Mouse (Mus musculus): ENCODE data around the gene Ehbp1.

DNA sequence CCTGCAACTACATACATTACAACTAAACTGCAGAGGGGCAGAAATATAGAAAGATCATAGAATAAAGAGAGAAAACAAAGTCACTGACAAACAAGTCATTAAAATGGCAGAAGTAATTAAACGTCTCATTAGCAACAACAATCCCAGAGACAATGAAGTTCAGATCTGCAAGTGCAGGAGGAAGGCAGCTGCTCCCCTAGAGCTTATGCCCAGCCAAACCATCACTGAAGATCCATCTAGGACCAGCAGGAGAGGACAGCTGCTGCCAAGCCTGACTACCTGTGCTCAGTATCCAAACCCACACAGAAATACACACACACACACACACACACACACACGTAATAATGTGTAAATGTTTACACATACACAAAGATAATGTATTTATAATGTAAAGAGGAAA lies 92.7 kb downstream of the Ehbp1 start:
- TF ChIP-seq POLR2A (IDR thresholded peaks at IDR 0.05; ENCODE audit: borderline replicate concordance, insufficient read depth, low read length) (no peak), CTCF (IDR thresholded peaks at IDR 0.05; ENCODE audit: borderline replicate concordance, insufficient read depth, low read depth, low read length) (no peak)
